Mouse (Mus musculus) left cerebral cortex, adult 18-20 months (tissue): Measurements from ENCODE around the gene 2610507B11Rik. TPM values are rescaled to one million over a fixed set of nuclear protein-coding genes. Genes with fewer than 3 reads are reported as not detected.

Experiments used
- DNase-seq, 2 experiments: peaks; one replicate each; pipeline ENCODE4 v3.0.0; 2021 to 2022; ENCODE audit warnings: low spot score in 2 of 2, mixed read lengths in 1 of 2
- total RNA-seq, 2 experiments: library from RNA; stranded (reverse); gene quantifications; 2 replicates each; pipeline ENCODE4 v1.2.3; 2021

2610507B11Rik gene
- total RNA-seq, 2 experiments from 2014 or later = 165 to 170 TPM

- DNase-seq = no peak
These were observed 17.3 kb downstream of the 2610507B11Rik start for GRCm38 (mm10) chr11:78278853-78279252.

GRCm38 (mm10) chr11:78279586-78279985 is 18.0 kb downstream of the 2610507B11Rik start:
- no peak for DNase-seq

GRCm38 (mm10) chr11:78289146-78289763 is 27.7 kb downstream of the 2610507B11Rik start:
- no peak for DNase-seq

DNA sequence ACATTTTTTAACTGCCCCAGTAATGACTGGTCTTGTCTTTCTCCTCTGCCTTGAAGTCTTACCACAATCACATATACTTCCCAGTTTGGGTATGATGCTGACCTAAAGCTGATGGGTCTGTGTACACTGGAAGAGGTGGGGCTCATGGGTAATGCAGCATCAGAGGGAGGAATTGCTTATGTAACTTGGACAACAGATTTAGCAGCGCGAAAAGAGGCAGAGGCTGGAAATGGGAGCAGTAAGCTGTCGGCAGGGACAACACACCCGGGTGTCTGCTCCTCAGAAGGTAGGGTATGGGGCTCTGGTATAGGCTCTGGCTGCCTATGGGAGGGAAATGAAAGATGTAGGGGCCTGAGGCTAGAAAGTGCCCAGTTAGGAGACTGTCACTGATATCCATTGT is 29.1 kb downstream of the 2610507B11Rik start, which contains the start of gene BC030499:
BC030499 (plus strand) TSS at position 188 of the 400 bp plus-strand sequence.
- peak; percentile 46 to 68 for DNase-seq

- DNase-seq = no peak
These were observed 33.0 kb downstream of the 2610507B11Rik start for GRCm38 (mm10) chr11:78294585-78294984.

DNA sequence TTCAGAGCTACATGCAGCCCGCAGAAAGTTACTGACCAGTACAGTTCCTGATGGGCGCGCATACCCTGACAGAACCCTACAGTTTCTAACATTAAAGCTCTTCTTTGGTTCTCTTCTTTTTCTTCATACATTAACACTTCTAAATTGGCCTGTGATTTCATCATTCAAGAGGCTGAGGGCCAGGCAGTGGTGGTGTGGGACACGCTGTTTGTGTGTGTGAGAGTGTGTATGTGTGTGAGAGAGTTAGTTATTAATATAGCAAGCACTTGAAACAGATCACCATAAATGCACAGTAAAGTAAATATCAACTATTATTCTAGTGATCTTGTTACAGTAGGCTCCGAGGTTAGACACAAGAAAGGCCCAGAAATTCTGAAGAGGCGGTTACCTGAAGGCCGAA is 39.4 kb downstream of the 2610507B11Rik start:
- DNase-seq = no peak

DNA sequence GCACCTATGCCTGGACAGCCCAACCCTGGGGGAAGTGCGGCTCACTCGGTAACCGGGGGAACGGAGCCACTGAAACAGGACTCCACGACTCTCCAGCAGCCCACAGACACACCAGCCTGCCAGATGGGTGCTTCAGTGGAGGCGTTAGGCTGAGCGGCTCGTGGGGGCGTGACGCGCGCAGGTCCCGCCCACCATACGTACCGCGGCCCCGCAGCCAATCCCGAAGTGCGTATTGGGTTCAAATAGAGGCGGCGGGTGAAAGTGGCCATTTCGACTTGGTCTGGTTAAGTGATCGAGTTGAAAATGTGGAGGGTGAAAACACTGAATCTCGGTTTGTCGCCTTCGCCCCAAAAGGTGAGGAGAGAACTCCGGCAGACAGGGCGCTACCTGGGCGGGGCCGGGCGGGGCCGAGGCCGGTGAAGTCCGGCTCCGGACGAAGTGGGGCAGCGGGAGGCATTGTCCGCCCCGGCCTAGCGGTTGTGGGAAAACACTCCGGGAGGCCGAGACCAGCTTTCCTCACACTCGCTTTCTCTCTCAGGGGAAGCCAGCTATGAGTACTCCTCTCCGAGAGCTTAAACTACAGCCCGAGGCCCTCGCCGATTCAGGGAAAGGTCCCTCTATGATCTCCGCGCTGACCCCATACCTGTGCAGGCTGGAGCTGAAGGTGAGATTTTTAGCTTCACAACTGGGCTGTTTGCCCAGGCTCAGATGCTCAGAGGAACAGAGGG is 40.0 kb downstream of the 2610507B11Rik start, which contains the start of gene Spag5:
Spag5 (plus strand) TSS at position 173 of the 728 bp plus-strand sequence.
- DNase-seq = peak; percentile 86 to 94

- DNase-seq = no peak
These were observed 43.7 kb downstream of the 2610507B11Rik start for GRCm38 (mm10) chr11:78305272-78305671.

DNA sequence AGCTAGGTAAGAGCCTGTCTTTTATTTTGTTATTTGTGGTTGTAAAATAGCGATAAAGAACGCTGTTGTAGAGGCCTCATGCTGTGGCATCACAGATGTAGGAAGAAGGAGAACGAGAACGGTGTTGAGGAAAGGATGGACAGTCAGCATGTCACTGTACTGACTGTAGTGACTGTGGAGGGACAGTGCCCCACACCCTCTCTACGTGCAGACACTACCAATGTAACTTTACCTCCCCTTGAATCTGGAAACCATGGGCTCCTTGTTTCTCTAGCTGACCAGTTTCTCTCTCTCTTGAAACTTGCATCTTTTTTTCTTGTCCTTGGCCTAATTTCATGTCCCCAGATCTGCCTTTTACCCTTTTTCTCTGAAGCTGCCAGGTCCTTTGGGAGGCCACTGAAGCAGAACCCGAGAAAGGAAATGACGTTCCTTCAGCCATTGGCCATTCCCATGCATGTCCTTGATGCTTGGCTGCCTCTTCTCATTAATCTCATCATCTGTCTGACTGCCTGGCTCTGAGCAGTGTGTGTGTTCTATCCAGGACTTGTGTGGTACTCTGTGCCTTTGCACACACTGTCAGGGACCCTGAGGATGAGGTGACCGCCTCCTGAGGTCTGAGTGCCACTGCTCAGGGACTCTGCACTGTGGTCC is 49.4 kb downstream of the 2610507B11Rik start:
- no peak for DNase-seq

- DNase-seq = no peak
These were observed 52.1 kb downstream of the 2610507B11Rik start for GRCm38 (mm10) chr11:78313662-78314061.

GRCm38 (mm10) chr11:78318411-78318810 is 56.9 kb downstream of the 2610507B11Rik start:
- DNase-seq = no peak

DNA sequence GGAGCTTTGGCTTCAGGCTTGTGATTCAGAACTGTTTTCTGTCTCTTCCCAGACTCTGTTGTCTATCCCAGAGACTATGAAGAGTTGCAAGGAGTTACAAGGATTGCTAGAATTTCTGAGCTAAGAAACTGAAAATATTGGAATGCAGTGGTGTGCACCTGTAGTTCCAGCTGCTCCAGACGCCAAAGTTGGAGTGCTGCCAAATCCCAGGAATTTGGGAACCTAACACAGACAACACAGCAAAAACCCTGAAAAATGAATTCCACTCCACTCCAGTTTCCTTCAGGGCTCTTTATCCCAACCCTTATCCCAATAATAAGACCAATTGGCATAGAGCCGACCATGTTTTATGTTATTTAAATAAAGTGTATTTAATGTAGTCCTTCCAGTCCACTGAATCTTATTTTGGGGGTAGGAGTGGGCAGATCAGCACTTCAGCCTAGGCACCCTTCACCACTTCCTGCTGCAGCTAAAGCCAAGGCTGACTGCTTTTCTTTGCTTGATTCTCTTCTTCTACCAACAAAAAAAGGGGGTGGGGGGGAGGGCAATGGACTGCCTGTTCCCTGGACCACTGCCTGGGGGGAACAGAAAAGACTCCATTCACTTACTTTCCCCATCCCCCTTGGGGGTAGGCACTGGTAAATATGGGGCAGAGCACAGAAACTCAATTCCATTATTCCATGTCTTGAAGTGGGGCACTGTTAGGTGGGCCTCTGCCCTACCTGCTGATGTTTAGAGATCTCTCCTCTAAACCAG is 60.7 kb downstream of the 2610507B11Rik start:
- no peak for DNase-seq

DNA sequence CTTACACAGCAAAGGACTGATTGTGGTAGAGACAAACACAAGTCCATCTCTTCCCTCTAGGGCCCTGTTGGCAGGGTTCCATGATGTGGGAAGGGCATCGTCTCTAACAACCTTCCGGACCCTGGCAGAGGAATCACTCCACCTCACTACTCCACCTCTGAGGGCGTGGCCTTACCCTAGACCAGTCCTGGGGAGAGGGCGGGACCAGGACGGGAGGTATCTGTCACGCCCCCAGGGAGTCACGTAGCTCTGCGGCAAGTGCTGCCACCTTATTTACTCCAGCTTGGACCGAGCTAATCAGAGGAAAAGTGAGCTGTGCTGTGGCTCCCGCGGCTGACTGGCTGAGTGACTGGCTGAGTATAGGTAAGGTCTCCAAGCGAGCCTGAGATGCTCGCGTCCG is 61.3 kb downstream of the 2610507B11Rik start, which contains the start of gene Aldoc:
Aldoc (plus strand) TSS at position 109 of the 400 bp plus-strand sequence.
- DNase-seq = peak; percentile 77 to 85

DNA sequence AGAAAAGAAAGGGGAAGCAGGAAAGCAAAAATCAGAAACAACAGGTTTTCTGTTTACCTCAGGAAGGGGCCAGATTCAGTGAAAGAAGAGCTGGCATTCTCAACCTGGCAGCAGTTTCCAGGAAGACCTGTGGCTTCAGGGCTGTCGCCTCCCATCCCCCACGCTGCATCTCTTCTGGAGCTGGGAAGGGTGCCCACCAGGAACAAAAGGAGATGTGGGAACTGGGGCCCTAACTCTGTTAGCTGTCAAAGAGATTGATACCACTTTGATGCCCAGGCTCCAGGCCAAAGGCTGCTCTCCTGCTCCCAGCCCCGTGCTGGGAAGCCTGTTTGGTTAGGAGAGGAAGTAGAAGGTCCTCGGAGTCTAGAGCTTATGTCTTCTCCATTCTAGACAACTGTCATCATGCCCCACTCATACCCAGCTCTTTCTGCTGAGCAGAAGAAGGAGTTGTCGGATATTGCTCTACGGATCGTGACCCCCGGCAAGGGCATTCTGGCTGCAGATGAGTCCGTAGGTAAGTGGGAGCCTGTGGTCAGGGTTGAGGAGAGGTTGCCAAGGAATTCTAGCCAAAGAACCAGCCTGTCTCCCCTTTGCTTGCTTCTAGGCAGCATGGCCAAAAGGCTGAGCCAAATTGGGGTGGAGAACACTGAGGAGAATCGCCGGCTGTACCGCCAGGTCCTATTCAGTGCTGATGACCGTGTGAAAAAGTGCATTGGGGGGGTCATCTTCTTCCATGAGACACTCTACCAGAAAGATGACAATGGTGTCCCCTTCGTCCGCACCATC is 62.6 kb downstream of the 2610507B11Rik start:
- peak in 1 of 2 experiments; percentile 32 for DNase-seq

DNA sequence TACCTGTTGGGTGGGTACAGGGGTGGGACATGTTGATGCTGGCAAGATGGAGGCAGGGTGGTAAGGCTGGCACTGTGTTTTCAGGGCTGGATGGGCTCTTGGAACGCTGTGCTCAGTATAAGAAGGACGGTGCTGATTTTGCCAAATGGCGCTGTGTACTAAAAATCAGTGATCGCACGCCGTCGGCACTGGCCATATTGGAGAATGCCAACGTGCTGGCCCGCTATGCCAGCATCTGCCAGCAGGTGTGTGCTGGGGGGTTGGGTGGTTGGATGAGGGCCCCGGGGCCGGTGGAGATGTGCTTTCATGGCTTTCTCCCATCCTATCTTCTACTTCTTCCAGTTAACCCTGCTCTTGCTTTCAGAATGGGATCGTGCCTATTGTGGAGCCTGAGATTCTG is 63.4 kb downstream of the 2610507B11Rik start:
- no peak for DNase-seq

DNA sequence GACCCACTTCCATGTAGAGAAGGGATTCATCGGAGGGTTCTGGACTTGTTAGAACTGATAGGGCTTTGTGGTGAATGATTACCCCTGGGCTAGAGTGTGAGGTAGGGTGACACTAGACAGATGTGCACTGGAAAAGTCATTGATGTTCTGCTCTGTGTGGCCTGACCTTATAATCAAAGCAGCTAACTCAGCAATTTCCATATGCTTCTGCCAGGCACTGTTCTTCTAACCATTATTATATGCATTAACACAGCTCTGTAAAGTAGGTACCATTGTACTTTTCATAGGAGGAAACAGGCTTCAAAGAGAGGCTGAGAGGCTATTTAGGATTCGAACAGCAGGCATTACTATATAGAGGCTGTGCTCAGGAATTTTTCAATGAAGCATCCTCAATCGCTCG is 65.7 kb downstream of the 2610507B11Rik start:
- no peak for DNase-seq

GRCm38 (mm10) chr11:78327634-78328511 is 66.3 kb downstream of the 2610507B11Rik start, which contains the start of gene Pigs:
Pigs (plus strand) TSS chr11:78328415.
- peak; percentile 96 to 97 for DNase-seq

DNA sequence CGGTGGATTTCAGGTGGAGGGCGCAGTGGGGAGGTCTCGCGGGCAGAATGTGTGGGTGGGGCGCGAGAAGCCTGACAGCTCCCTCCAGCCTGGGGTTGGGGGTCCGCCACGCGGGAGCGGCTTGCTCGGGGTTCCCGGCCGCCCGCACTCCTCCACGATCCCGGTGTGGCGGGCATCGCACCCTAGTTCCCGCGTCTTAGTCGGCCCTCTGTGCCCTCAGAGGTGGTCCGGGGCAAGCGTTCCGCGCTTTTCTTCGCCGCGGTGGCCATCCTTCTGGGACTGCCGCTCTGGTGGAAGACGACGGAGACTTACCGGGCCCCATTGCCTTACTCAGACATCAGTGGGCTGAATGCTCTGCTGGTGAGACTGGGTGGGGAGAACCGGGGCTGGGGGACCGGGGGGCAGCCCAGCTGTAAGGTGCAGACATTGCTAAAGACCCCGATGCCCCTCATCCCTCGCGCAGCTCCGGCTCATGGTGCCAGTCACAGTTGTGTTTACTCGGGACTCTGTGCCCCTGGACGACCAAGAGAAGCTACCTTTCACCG is 67.0 kb downstream of the 2610507B11Rik start:
- no peak for DNase-seq

DNA sequence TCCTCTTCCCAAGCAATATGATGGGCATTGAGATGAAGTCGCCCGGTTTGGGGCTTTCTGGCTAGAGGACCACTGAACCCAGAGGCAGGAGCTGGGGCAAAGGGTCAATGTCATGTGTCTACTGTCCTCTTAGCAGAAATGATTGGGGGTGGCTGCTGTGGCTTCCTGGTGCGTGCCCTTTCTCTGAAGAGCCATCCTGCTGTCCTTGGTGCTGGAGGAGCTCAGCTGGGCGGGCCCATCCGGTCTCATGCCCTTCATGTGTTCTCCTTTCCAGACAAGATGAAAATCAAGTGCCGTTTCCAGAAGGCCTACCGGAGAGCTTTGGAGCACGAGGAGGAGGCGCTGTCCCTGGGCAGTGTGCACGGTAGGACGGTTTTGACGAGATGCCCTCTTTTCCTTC is 71.1 kb downstream of the 2610507B11Rik start:
- DNase-seq = no peak
